In the genomic region with DNA sequence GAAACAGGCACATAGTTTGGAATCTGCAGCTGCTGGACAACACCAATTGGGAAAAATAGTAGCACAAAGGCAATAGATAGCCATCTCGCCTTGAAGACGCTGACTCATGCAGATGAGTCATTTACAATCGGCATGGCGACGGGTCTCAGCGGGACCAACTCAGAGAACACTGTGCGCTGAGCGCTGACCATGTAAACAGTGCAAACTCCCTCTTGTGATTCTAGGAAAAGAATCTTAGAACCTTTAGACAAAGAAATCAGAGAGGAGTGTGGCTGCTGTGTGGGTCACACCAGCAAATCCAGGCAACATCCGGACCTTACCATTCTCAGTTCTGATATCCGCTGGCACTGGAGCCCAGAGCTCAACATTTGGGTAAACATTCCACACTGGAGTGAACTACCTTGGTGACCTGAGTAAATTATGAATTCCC, we compare ENCODE assay signal across 8 mouse cellular contexts. TPM values are rescaled to one million over a fixed set of nuclear protein-coding genes. Genes with fewer than 3 reads are reported as not detected.
A peak's percentile ranks its signal among the peaks of the same experiment; 100 is the strongest.
DNase-seq lines count a peak whose midpoint lies in the region; ATAC-seq lines count a peak whose summit lies in the region.

No protein-coding gene starts in this region.

- H3K9me3 ChIP-seq in limb, embryonic 15.5 days: no peaks in the 10 kb centered on the region
- no peaks in the 10 kb centered on the region for H3K9me3 ChIP-seq in limb, embryonic 10.5 days (replicated peaks)
- H3K9me3 ChIP-seq in heart, embryonic 13.5 days: no peaks in the 10 kb centered on the region
- H3K9me3 ChIP-seq in liver, embryonic 12.5 days (replicated peaks): no peaks in the 10 kb centered on the region
- H3K9me3 ChIP-seq in stomach, embryonic 15.5 days: no peaks in the 10 kb centered on the region
- no peaks in the 10 kb centered on the region for H3K9me3 ChIP-seq in midbrain, embryonic 13.5 days

- WGBS in limb, embryonic 15.5 days: 54% methylated on average over 10 of the region's 10 CpGs
- WGBS in limb, embryonic 10.5 days: 59% methylated on average over 10 of the region's 10 CpGs
- 39% methylated on average over 10 of the region's 10 CpGs for WGBS in heart, embryonic 13.5 days
- 21% methylated on average over 10 of the region's 10 CpGs for WGBS in liver, embryonic 12.5 days (ENCODE audit: insufficient replicate concordance)
- WGBS in stomach, embryonic 15.5 days: 39% methylated on average over 10 of the region's 10 CpGs
- 60% methylated on average over 10 of the region's 10 CpGs for WGBS in midbrain, embryonic 13.5 days

- no peak for DNase-seq in limb, embryonic 10.5 days (ENCODE audit: low spot score)
- DNase-seq in adrenal gland, postnatal 10 days: peak; percentile 75
- DNase-seq in spleen, postnatal 10 days (ENCODE audit: low spot score in 2 of 2): no peak

- no peaks in the 10 kb centered on the region for H3K36me3 ChIP-seq in limb, embryonic 15.5 days
- H3K36me3 ChIP-seq in limb, embryonic 10.5 days: no peaks in the 10 kb centered on the region
- H3K36me3 ChIP-seq in heart, embryonic 13.5 days: no peaks in the 10 kb centered on the region
- H3K36me3 ChIP-seq in liver, embryonic 12.5 days: no peaks in the 10 kb centered on the region
- H3K36me3 ChIP-seq in stomach, embryonic 15.5 days: no peaks in the 10 kb centered on the region
- H3K36me3 ChIP-seq in midbrain, embryonic 13.5 days: no peaks in the 10 kb centered on the region

- ATAC-seq in limb, embryonic 15.5 days (ENCODE audit: insufficient number of reproducible peaks, low FRiP score, low TSS enrichment, low read depth): no peak
- no peak for ATAC-seq in heart, embryonic 13.5 days (ENCODE audit: extremely low read depth, insufficient number of reproducible peaks, low FRiP score, low TSS enrichment)
- ATAC-seq in liver, embryonic 12.5 days: peak; percentile 38
- peak; percentile 71 for ATAC-seq in stomach, embryonic 15.5 days (ENCODE audit: insufficient read depth, low FRiP score, low read depth)
- ATAC-seq in midbrain, embryonic 13.5 days: no peak

- peak overlapping the region; percentile 59 for H3K27ac ChIP-seq in limb, embryonic 15.5 days
- H3K27ac ChIP-seq in limb, embryonic 10.5 days: no peak overlapping the region
- peak overlapping the region; percentile 62 for H3K27ac ChIP-seq in heart, embryonic 13.5 days (replicated peaks)
- H3K27ac ChIP-seq in liver, embryonic 12.5 days: peak overlapping the region; percentile 68; the same call in 1 of the 2 replicates
- peak overlapping the region; percentile 52 for H3K27ac ChIP-seq in stomach, embryonic 15.5 days
- no peak overlapping the region for H3K27ac ChIP-seq in midbrain, embryonic 13.5 days

- H3K27me3 ChIP-seq in limb, embryonic 15.5 days: no peaks in the 10 kb centered on the region
- no peaks in the 10 kb centered on the region for H3K27me3 ChIP-seq in limb, embryonic 10.5 days (ENCODE audit: low read depth, poor library complexity, severe bottlenecking)
- no peaks in the 10 kb centered on the region for H3K27me3 ChIP-seq in heart, embryonic 13.5 days (replicated peaks)
- no peaks in the 10 kb centered on the region for H3K27me3 ChIP-seq in liver, embryonic 12.5 days (replicated peaks)
- H3K27me3 ChIP-seq in stomach, embryonic 15.5 days (replicated peaks): no peaks in the 10 kb centered on the region
- no peaks in the 10 kb centered on the region for H3K27me3 ChIP-seq in midbrain, embryonic 13.5 days

- no peak overlapping the region for H3K4me3 ChIP-seq in limb, embryonic 15.5 days
- no peak overlapping the region for H3K4me3 ChIP-seq in limb, embryonic 10.5 days
- no peak overlapping the region; the same call in 1 of the 2 replicates for H3K4me3 ChIP-seq in heart, embryonic 13.5 days
- peak overlapping the region; percentile 19; the same call in 1 of the 2 replicates for H3K4me3 ChIP-seq in liver, embryonic 12.5 days
- H3K4me3 ChIP-seq in stomach, embryonic 15.5 days (replicated peaks): no peak overlapping the region
- H3K4me3 ChIP-seq in midbrain, embryonic 13.5 days (replicated peaks): no peak overlapping the region

- H3K4me2 ChIP-seq in limb, embryonic 15.5 days: peak overlapping the region; percentile 15; the same call in 1 of the 2 replicates
- peak overlapping the region; percentile 49 for H3K4me2 ChIP-seq in heart, embryonic 13.5 days
- peak overlapping the region; percentile 58 for H3K4me2 ChIP-seq in liver, embryonic 12.5 days
- H3K4me2 ChIP-seq in stomach, embryonic 15.5 days: peak overlapping the region; percentile 27
- H3K4me2 ChIP-seq in midbrain, embryonic 13.5 days (replicated peaks): no peak overlapping the region

- no peaks in the 10 kb centered on the region for H3K4me1 ChIP-seq in limb, embryonic 15.5 days
- no peaks in the 10 kb centered on the region for H3K4me1 ChIP-seq in limb, embryonic 10.5 days
- peaks cover 36% of the 10 kb centered on the region for H3K4me1 ChIP-seq in heart, embryonic 13.5 days
- peaks cover 17% of the 10 kb centered on the region for H3K4me1 ChIP-seq in liver, embryonic 12.5 days
- no peaks in the 10 kb centered on the region for H3K4me1 ChIP-seq in stomach, embryonic 15.5 days
- no peaks in the 10 kb centered on the region for H3K4me1 ChIP-seq in midbrain, embryonic 13.5 days (replicated peaks)

- no peak overlapping the region for H3K9ac ChIP-seq in limb, embryonic 15.5 days
- H3K9ac ChIP-seq in heart, embryonic 13.5 days: 0 out of 2 replicates have a peak overlapping the region, but pooled peaks have one; percentile 10
- peak overlapping the region; percentile 32 for H3K9ac ChIP-seq in liver, embryonic 12.5 days
- no peak overlapping the region for H3K9ac ChIP-seq in stomach, embryonic 15.5 days
- no peak overlapping the region for H3K9ac ChIP-seq in midbrain, embryonic 13.5 days (replicated peaks)

RNA-seq across cellular contexts. Expression of a gene that starts 16.1 kb away (rescaled TPM):
- 116 and 136 TPM in 2 replicates for polyA plus RNA-seq in limb, embryonic 15.5 days (2015; fragmentation: Nextera tagmentation; extraction: Ambion mirVana)
- 19.4 and 19.6 TPM in 2 replicates for polyA plus RNA-seq in limb, embryonic 10.5 days (2016; fragmentation: Nextera tagmentation; extraction: Ambion mirVana)
- total RNA-seq in adrenal gland, postnatal 10 days (2021): 10 to 100 TPM; 37.9 to 59.0 TPM
- 63.8 and 64.3 TPM in 2 replicates for polyA plus RNA-seq in heart, embryonic 13.5 days (2015; fragmentation: Nextera tagmentation; extraction: Ambion mirVana)
- 24.7 and 26.3 TPM in 2 replicates for polyA plus RNA-seq in liver, embryonic 12.5 days (2016; fragmentation: Nextera tagmentation; extraction: Ambion mirVana)
- 80.4 and 88.9 TPM in 2 replicates for polyA plus RNA-seq in stomach, embryonic 15.5 days (2015; fragmentation: Nextera tagmentation; extraction: Ambion mirVana)
- 68.3 and 82.1 TPM in 2 replicates for polyA plus RNA-seq in midbrain, embryonic 13.5 days (2015; fragmentation: Nextera tagmentation; extraction: Ambion mirVana)

Comparison
In these comparisons a context has a peak if more than half of its experiments do, and no peak if none do; other contexts are left out.
1. H3K27ac ChIP-seq: peak in limb, embryonic 15.5 days (single experiment), heart, embryonic 13.5 days (single experiment), liver, embryonic 12.5 days (single experiment) and stomach, embryonic 15.5 days (single experiment); none in limb, embryonic 10.5 days (single experiment) and midbrain, embryonic 13.5 days (single experiment).
2. ATAC-seq: peak in liver, embryonic 12.5 days (single experiment) and stomach, embryonic 15.5 days (single experiment); none in limb, embryonic 15.5 days (single experiment), heart, embryonic 13.5 days (single experiment) and midbrain, embryonic 13.5 days (single experiment).
3. H3K9ac ChIP-seq: peak in heart, embryonic 13.5 days (single experiment) and liver, embryonic 12.5 days (single experiment); none in limb, embryonic 15.5 days (single experiment), stomach, embryonic 15.5 days (single experiment) and midbrain, embryonic 13.5 days (single experiment).